Mouse (Mus musculus) natural killer cell, adult 2 months (primary cell): Measurements from ENCODE around the gene Btbd8.

Experiments used
- DNase-seq, 2 experiments: peaks; one replicate each; pipeline ENCODE4 v3.0.0; 2022; ENCODE audit warnings: low spot score in 2 of 2

Btbd8 gene

GRCm38 (mm10) chr5:107450299-107450698, 12.5 kb downstream of the Btbd8 start:
- DNase-seq = no peak

GRCm38 (mm10) chr5:107462147-107463076, 24.6 kb downstream of the Btbd8 start:
- DNase-seq = no peak

GRCm38 (mm10) chr5:107466501-107466900, 28.7 kb downstream of the Btbd8 start:
- DNase-seq = no peak

GRCm38 (mm10) chr5:107467098-107467497, 29.3 kb downstream of the Btbd8 start:
- DNase-seq = no peak

DNA sequence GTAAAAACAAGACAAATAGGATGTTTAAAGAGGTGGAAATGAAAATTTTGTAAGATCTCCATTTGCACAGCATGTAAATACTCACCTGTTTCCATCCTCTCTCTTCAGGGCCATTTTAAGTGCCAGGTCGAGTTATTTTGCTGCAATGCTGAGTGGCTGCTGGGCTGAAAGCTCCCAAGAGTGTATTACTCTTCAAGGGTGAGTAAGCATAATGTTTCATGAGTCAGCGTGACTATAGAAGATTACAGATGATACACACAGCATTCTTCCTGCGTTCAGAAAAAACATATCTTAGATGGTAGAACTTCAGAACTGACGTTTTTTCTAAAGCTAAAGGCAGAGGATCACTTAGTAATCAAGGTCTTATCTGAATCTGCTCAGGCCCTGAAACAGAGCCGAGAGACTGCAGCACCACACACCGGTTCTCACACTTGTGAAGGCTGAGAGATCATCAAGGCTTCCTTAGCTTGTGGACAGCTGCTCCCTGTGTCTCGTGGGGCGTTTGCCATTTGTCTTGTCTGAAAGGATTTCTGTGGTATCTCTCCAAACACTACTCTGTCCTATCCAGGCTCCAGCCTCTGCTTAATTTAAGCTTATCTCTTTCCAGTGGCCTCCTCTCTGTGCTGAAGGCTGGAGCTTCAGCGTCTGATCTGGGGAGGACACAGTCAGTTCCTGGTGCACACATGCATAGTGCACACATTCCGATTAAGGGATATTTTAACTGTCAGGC, 33.0 kb downstream of the Btbd8 start:
- no peak for DNase-seq

DNA sequence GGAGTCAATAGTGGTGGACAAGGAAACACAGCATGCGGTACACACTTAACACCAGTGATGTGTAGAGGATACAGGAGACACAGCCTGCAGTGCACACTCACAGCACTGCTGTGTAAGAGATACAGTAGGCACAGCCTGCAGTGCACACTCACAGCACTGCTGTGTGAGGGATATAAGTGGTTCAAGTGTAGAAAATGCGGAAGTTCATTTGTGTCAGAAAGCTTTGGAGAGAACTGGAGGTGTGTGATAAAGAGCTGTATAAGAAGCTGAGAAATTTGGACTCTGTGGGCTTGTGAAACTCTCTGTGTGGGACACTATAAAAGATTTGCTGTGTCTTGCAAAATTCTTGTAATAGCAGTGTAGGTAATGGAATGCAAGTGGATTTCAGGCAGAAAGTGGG, 42.4 kb downstream of the Btbd8 start:
- DNase-seq = no peak

- no peak for DNase-seq
Observed at GRCm38 (mm10) chr5:107488996-107489395, 51.2 kb downstream of the Btbd8 start.

- DNase-seq = no peak
Observed at GRCm38 (mm10) chr5:107491036-107491435, 53.2 kb downstream of the Btbd8 start.

- no peak for DNase-seq
Observed at GRCm38 (mm10) chr5:107492471-107492870, 54.7 kb downstream of the Btbd8 start.

DNA sequence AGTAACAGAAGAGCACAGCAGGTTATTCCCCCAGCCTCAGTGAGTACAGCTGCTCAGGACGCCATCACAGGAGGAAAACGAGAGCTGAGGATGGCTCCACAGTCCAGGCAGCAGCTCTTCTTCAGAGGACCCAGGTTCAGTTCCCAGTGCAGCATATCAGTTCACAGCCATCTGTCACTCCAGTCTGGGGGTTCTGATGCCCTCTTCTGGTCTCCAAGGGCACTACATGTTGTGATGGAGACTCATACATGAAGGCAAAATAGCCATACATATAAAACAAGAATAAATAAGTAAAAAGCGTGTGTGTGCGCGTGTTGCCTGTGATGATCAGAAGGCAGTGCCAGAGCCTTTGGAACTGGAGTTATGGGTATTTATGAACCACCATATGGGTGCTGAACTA, 57.0 kb downstream of the Btbd8 start:
- no peak for DNase-seq

DNA sequence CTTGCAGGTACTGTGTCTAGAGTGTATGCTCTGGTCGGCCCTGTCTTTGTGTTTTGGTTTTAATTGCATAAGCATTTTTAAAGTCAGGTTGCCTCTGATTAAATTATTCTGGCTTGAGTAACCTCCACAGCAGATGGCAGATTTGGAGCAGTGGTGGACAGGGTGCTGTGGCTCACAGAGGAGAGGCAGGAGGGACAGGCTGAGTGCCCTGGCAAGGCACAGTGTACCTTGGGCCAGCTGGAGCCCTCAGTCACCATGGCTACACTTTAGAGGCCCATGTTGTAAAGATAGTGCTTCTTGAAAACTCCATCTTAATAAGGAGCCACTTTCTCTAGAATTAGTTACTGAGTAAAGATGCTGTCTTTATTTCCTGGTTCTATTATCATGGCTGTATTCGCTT, 58.2 kb downstream of the Btbd8 start:
- no peak for DNase-seq

GRCm38 (mm10) chr5:107497519-107498501, 60.0 kb downstream of the Btbd8 start:
- DNase-seq = no peak

- no peak for DNase-seq
Observed at GRCm38 (mm10) chr5:107498806-107499310, 61.1 kb downstream of the Btbd8 start.

GRCm38 (mm10) chr5:107499891-107500535, 62.2 kb downstream of the Btbd8 start:
- DNase-seq = no peak

- DNase-seq = no peak
Observed at GRCm38 (mm10) chr5:107500741-107501140, 62.9 kb downstream of the Btbd8 start.

- no peak for DNase-seq
Observed at GRCm38 (mm10) chr5:107507321-107507720, 69.5 kb downstream of the Btbd8 start, which contains the start of gene Gm42669. Gene Gm42669, plus strand, starts transcription at chr5:107507621.

- DNase-seq = no peak
Observed at GRCm38 (mm10) chr5:107510503-107510902, 72.7 kb downstream of the Btbd8 start.

- no peak for DNase-seq
Observed at GRCm38 (mm10) chr5:107511326-107511725, 73.5 kb downstream of the Btbd8 start.

- peak; percentile 9 to 55 for DNase-seq
Observed at GRCm38 (mm10) chr5:107513583-107513982, 75.8 kb downstream of the Btbd8 start.

- DNase-seq = no peak
Observed at GRCm38 (mm10) chr5:107515453-107515852, 77.7 kb downstream of the Btbd8 start.

- no peak for DNase-seq
Observed at GRCm38 (mm10) chr5:107516087-107516486, 78.3 kb downstream of the Btbd8 start.
